Mouse (Mus musculus) cortical plate, adult 2 months (tissue): ENCODE data around the gene Tmub2.

Experiments
- CTCF ChIP-seq: fragments of 200-500 bp; IDR thresholded peaks from 2 replicates; pipeline ENCODE4 v1.5.1; 2011; ENCODE audit warnings: mild to moderate bottlenecking, control low read depth, low read length; ENCODE audit not compliant: insufficient read depth; ENCODE audit errors: extremely low read depth
- POLR2A ChIP-seq: fragments of 200-500 bp; IDR thresholded peaks from 2 replicates; pipeline ENCODE4 v1.6.1; 2011; ENCODE audit warnings: mild to moderate bottlenecking, low read length, control low read depth; ENCODE audit not compliant: insufficient read depth; ENCODE audit errors: extremely low read depth

DNA sequence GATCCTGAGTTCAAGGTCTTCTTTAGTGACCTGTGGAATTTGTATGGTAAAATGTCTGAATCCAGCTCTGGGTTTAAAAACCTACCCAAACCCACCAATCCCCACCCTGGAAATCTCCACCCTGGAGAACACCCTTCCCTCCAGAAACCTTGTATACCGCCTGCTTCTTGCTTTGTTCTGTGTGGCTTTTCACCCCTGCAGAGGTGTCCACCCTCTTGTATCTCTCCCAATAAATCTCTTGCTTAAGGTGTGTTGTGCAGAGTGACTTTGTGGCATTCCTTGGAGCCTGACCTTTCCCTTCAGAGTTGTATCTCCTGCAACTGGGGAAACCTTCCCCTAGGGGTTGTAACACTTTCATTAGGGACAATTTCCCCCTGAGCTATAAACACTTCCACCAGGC, 53.2 kb downstream of the Tmub2 start:
- no peak for TF ChIP-seq CTCF
- TF ChIP-seq POLR2A, result no peak
